Comparison of ENCODE assay signal across 8 mouse cellular contexts in the genomic region with DNA sequence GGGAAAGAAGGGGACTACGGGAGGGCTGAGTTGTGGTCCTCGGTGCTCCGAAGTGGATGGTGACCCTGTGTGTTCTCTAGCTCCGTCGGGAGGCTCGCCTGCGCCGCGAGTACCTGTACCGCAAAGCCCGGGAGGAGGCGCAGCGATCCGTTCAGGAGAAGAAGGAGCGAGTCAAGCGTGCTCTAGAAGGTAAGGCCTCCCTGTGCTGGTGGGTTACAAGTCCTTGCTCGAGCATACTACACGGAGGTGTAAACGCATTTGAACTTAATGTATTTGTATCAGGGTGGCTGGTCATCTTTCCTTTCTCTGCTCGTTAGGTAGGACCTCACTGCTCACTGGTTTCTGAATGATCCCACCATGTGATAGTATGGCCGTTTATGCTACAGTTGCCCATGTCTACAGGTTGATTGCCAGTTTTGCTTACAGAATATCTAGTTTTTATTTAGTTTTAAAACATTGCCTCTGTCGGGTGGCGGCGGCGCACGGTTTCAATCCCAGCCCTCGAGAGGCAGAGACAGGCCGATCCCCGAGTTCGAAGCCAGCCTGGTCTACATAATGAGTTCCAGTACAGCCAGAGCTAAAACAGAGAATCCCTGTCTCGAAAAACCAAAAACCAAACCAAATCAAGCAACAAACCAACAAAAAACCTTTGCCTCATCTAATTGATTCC. TPM values are rescaled to one million over a fixed set of nuclear protein-coding genes. Genes with fewer than 3 reads are reported as not detected.
DNase-seq lines count a peak whose midpoint lies in the region; ATAC-seq and TF ChIP-seq lines count a peak whose summit lies in the region.

No protein-coding gene starts in this region.

- in situ Hi-C loops in Patski (cut with MboI; ENCODE audit: low pct_unique_long_range_greater_than_20kb), result loop anchor here (25.0 kb wide), 1 partner anchor 428 kb away; no protein-coding TSS in a partner anchor

- no peak for DNase-seq in kidney, adult 18-20 months
- DNase-seq in Patski (ENCODE audit: low read depth, low spot score), result no peak
- no peak for DNase-seq in frontal cortex, postnatal 36 days (ENCODE audit: low spot score in 2 of 2)
- no peak for DNase-seq in urinary bladder, postnatal 4 days (ENCODE audit: low spot score in 2 of 2)

- peak; percentile 57 for ATAC-seq in kidney, embryonic 15.5 days (replicated peaks; ENCODE audit: low FRiP score)
- peak; percentile 22 for ATAC-seq in Patski
- ATAC-seq in erythroid progenitor cell, adult 5-6 weeks (replicated peaks; ENCODE audit: low FRiP score, poor library complexity, severe bottlenecking), result peak; percentile 63
- no peak; the same call in 1 of the 2 replicates for ATAC-seq in limb, embryonic 15.5 days (ENCODE audit: insufficient number of reproducible peaks, low FRiP score, low TSS enrichment, low read depth)

- H3K4me2 ChIP-seq in kidney, embryonic 15.5 days, result peak overlapping the region; percentile 62
- H3K4me2 ChIP-seq in limb, embryonic 15.5 days, result peak overlapping the region; percentile 59

- H3K36me3 ChIP-seq in kidney, embryonic 15.5 days, result peaks cover 46% of the 10 kb centered on the region
- peaks cover 29% of the 10 kb centered on the region for H3K36me3 ChIP-seq in limb, embryonic 15.5 days
- peaks cover 24% of the 10 kb centered on the region for H3K36me3 ChIP-seq in small intestine, adult 2 months (ENCODE audit: control insufficient read depth, insufficient read depth, low read length)

- WGBS in kidney, embryonic 15.5 days, result 8% methylated on average over 31 of the region's 31 CpGs
- 7% methylated on average over 31 of the region's 31 CpGs for WGBS in limb, embryonic 15.5 days
- WGBS in small intestine, adult 2 months, result 6% methylated on average over 31 of the region's 31 CpGs

- H3K9me3 ChIP-seq in kidney, embryonic 15.5 days (replicated peaks), result no peaks in the 10 kb centered on the region
- no peaks in the 10 kb centered on the region for H3K9me3 ChIP-seq in limb, embryonic 15.5 days

- POLR2A ChIA-PET in Patski (lab: Charles Lee), result no interaction called here

- CTCF ChIA-PET in Patski (lab: Charles Lee), result interaction anchor here (0.9 kb wide), 1 partner anchor 16 kb away, joined by 3 read pairs; no protein-coding TSS in a partner anchor

- H3K4me1 ChIP-seq in kidney, embryonic 15.5 days, result peaks cover 22% of the 10 kb centered on the region
- H3K4me1 ChIP-seq in limb, embryonic 15.5 days, result peaks cover 17% of the 10 kb centered on the region
- peaks cover 2% of the 10 kb centered on the region; the same call in 1 of the 2 replicates for H3K4me1 ChIP-seq in small intestine, adult 2 months (ENCODE audit: control insufficient read depth, insufficient read depth, insufficient read length, low read length)

- no peak for TF ChIP-seq POLR2A in small intestine, adult 2 months (IDR thresholded peaks at IDR 0.05; ENCODE audit: low read depth, low read length)

- peak overlapping the region; percentile 65 for H3K9ac ChIP-seq in kidney, embryonic 15.5 days
- H3K9ac ChIP-seq in limb, embryonic 15.5 days, result peak overlapping the region; percentile 31

- H3K27ac ChIP-seq in kidney, embryonic 15.5 days, result peak overlapping the region; percentile 82
- peak overlapping the region; percentile 54 for H3K27ac ChIP-seq in limb, embryonic 15.5 days
- peak overlapping the region; percentile 13; the same call in 1 of the 2 replicates for H3K27ac ChIP-seq in small intestine, adult 2 months (ENCODE audit: insufficient read depth, low read depth, low read length)

- H3K4me3 ChIP-seq in kidney, embryonic 15.5 days (replicated peaks), result peak overlapping the region; percentile 89
- peak overlapping the region; percentile 67 for H3K4me3 ChIP-seq in limb, embryonic 15.5 days
- peak overlapping the region; percentile 75 for H3K4me3 ChIP-seq in small intestine, adult 2 months (ENCODE audit: low read depth, low read length)

- TF ChIP-seq CTCF in Patski (IDR thresholded peaks at IDR 0.05), result no peak
- 0 out of 2 replicates have a peak, but pooled peaks have one; percentile 34 for TF ChIP-seq CTCF in small intestine, adult 2 months (IDR thresholded peaks at IDR 0.05; ENCODE audit: extremely low read depth, insufficient read length, insufficient replicate concordance, low read depth, low read length)

- no peaks in the 10 kb centered on the region for H3K27me3 ChIP-seq in kidney, embryonic 15.5 days
- no peaks in the 10 kb centered on the region for H3K27me3 ChIP-seq in Patski
- no peaks in the 10 kb centered on the region for H3K27me3 ChIP-seq in limb, embryonic 15.5 days
- no peaks in the 10 kb centered on the region for H3K27me3 ChIP-seq in small intestine, adult 2 months (ENCODE audit: control insufficient read depth, insufficient read depth, low read length)

RNA-seq across cellular contexts. Expression of gene Imp4, which starts 0.4 kb away (rescaled TPM):
- 88.7 and 94.9 TPM in 2 replicates for polyA plus RNA-seq in kidney, embryonic 15.5 days (2015; fragmentation: Nextera tagmentation; extraction: Ambion mirVana)
- polyA plus RNA-seq in Patski (2021), result 77.3 TPM
- 5.4 and 8.3 TPM in 2 replicates for total RNA-seq in erythroid progenitor cell, adult 5-6 weeks (2015; ENCODE audit: low replicate concordance)
- 2.6 and 8.3 TPM in 2 replicates for total RNA-seq in erythroid progenitor cell, adult 5-6 weeks (2017; ENCODE audit: low replicate concordance)
- 77.1 and 77.4 TPM in 2 replicates for polyA plus RNA-seq in limb, embryonic 15.5 days (2015; fragmentation: Nextera tagmentation; extraction: Ambion mirVana)
- polyA plus RNA-seq in small intestine, adult 2 months (2012; rRNA removed), result 19.3 and 45.4 TPM in 2 replicates

RNA-seq across cellular contexts. Expression of gene Ccdc115, which starts 0.6 kb away (rescaled TPM):
- 52.2 and 53.1 TPM in 2 replicates for polyA plus RNA-seq in kidney, embryonic 15.5 days (2015; fragmentation: Nextera tagmentation; extraction: Ambion mirVana)
- 14.6 TPM for polyA plus RNA-seq in Patski (2021)
- 3.2 and 5.0 TPM in 2 replicates for total RNA-seq in erythroid progenitor cell, adult 5-6 weeks (2015; ENCODE audit: low replicate concordance)
- total RNA-seq in erythroid progenitor cell, adult 5-6 weeks (2017; ENCODE audit: low replicate concordance), result 4.6 and 8.3 TPM in 2 replicates
- polyA plus RNA-seq in limb, embryonic 15.5 days (2015; fragmentation: Nextera tagmentation; extraction: Ambion mirVana), result 61.3 and 65.8 TPM in 2 replicates
- 12.5 and 12.6 TPM in 2 replicates for polyA plus RNA-seq in small intestine, adult 2 months (2012; rRNA removed)

RNA-seq across cellular contexts. Expression of gene Ptpn18, which starts 19.5 kb away (rescaled TPM):
- 18.2 and 19.9 TPM in 2 replicates for polyA plus RNA-seq in kidney, embryonic 15.5 days (2015; fragmentation: Nextera tagmentation; extraction: Ambion mirVana)
- polyA plus RNA-seq in Patski (2021), result 1.5 TPM
- total RNA-seq in erythroid progenitor cell, adult 5-6 weeks (2015; ENCODE audit: low replicate concordance), result 9.2 and 11.9 TPM in 2 replicates
- total RNA-seq in erythroid progenitor cell, adult 5-6 weeks (2017; ENCODE audit: low replicate concordance), result 39.5 and 42.1 TPM in 2 replicates
- 17.4 TPM in 2 replicates for polyA plus RNA-seq in limb, embryonic 15.5 days (2015; fragmentation: Nextera tagmentation; extraction: Ambion mirVana)
- polyA plus RNA-seq in small intestine, adult 2 months (2012; rRNA removed), result 242 and 351 TPM in 2 replicates

RNA-seq across cellular contexts. Expression of gene Prss39, which starts 58.1 kb away (rescaled TPM):
- polyA plus RNA-seq in kidney, embryonic 15.5 days (2015; fragmentation: Nextera tagmentation; extraction: Ambion mirVana), result not detected in 2 replicates
- not detected for polyA plus RNA-seq in Patski (2021)
- not detected in 2 replicates for total RNA-seq in erythroid progenitor cell, adult 5-6 weeks (2015; ENCODE audit: low replicate concordance)
- not detected in 2 replicates for total RNA-seq in erythroid progenitor cell, adult 5-6 weeks (2017; ENCODE audit: low replicate concordance)
- polyA plus RNA-seq in limb, embryonic 15.5 days (2015; fragmentation: Nextera tagmentation; extraction: Ambion mirVana), result not detected in 2 replicates
- not detected in 2 replicates for polyA plus RNA-seq in small intestine, adult 2 months (2012; rRNA removed)

Comparison
In these comparisons a context has a peak if more than half of its experiments do, and no peak if none do; other contexts are left out.
1. H3K27ac ChIP-seq: peak in every context shown above with its lines; median percentile 82 in kidney, embryonic 15.5 days; 54 in limb, embryonic 15.5 days; 13 in small intestine, adult 2 months.
2. RNA of gene Ptpn18, which starts 19.5 kb away (polyA plus RNA-seq): 242 to 351 TPM in small intestine, adult 2 months; 18.2 to 19.9 TPM in kidney, embryonic 15.5 days, 17.4 TPM in limb, embryonic 15.5 days and 1.5 TPM in Patski (single experiment); every median in the first group is over 10 times any median in the second.
3. Peak in every context shown above with its lines, with median percentiles within 50 percentile points of each other: H3K4me3 ChIP-seq.